Mouse (Mus musculus): ENCODE results near the gene Cacna2d4.
"Not testable (repeated sequence)": the region's sequence is repeated elsewhere in the genome, so short reads cannot be mapped to it uniquely, and the experiment has no call there.

Cacna2d4 gene

GRCm38 (mm10) chr6:119347813-119348212 lies 111.5 kb downstream of the Cacna2d4 start:
- peak in 1 of 2 experiments; percentile 1 for DNase-seq

GRCm38 (mm10) chr6:119348234-119348633 lies 111.9 kb downstream of the Cacna2d4 start:
- DNase-seq, result peak; percentile 35 to 77

- no peak for DNase-seq
These were observed 114.4 kb downstream of the Cacna2d4 start for GRCm38 (mm10) chr6:119350703-119351198.

- no peak for DNase-seq
These were observed 115.3 kb downstream of the Cacna2d4 start for GRCm38 (mm10) chr6:119351656-119352055.

GRCm38 (mm10) chr6:119352501-119352900 lies 116.2 kb downstream of the Cacna2d4 start:
- no peak for DNase-seq

GRCm38 (mm10) chr6:119358020-119358571 lies 121.8 kb downstream of the Cacna2d4 start:
- DNase-seq, result no peak

- DNase-seq, result not testable (repeated sequence)
These were observed 123.9 kb downstream of the Cacna2d4 start for GRCm38 (mm10) chr6:119360250-119360649.

- DNase-seq, result no peak
These were observed 124.8 kb downstream of the Cacna2d4 start for GRCm38 (mm10) chr6:119360925-119361702.

GRCm38 (mm10) chr6:119363593-119363992 lies 127.3 kb downstream of the Cacna2d4 start:
- no peak for DNase-seq

GRCm38 (mm10) chr6:119366800-119367199 lies 130.5 kb downstream of the Cacna2d4 start:
- DNase-seq, result not testable (repeated sequence)

- no peak for DNase-seq
These were observed 131.1 kb downstream of the Cacna2d4 start for GRCm38 (mm10) chr6:119367382-119367781.

GRCm38 (mm10) chr6:119371624-119372023 lies 135.3 kb downstream of the Cacna2d4 start:
- no peak for DNase-seq

GRCm38 (mm10) chr6:119372237-119372636 lies 135.9 kb downstream of the Cacna2d4 start:
- no peak for DNase-seq

- DNase-seq, result no peak
These were observed 136.8 kb downstream of the Cacna2d4 start for GRCm38 (mm10) chr6:119373000-119373705.

- no peak for DNase-seq
These were observed 138.7 kb downstream of the Cacna2d4 start for GRCm38 (mm10) chr6:119375035-119375434.

GRCm38 (mm10) chr6:119377613-119378012 lies 141.3 kb downstream of the Cacna2d4 start:
- no peak for DNase-seq

- no peak for DNase-seq
These were observed 142.3 kb downstream of the Cacna2d4 start for GRCm38 (mm10) chr6:119378631-119379030.

GRCm38 (mm10) chr6:119385668-119386067 lies 149.3 kb downstream of the Cacna2d4 start:
- no peak for DNase-seq

GRCm38 (mm10) chr6:119386421-119386820 lies 150.1 kb downstream of the Cacna2d4 start:
- DNase-seq, result no peak

GRCm38 (mm10) chr6:119386821-119387220 lies 150.5 kb downstream of the Cacna2d4 start:
- no peak for DNase-seq

- DNase-seq, result peak; percentile 17 to 25
These were observed 151.7 kb downstream of the Cacna2d4 start for GRCm38 (mm10) chr6:119387801-119388649.

- peak; percentile 92 to 95 for DNase-seq
These were observed 152.3 kb downstream of the Cacna2d4 start for GRCm38 (mm10) chr6:119388650-119389012.

GRCm38 (mm10) chr6:119389089-119389488 lies 152.8 kb downstream of the Cacna2d4 start:
- DNase-seq, result no peak

Data from spleen, adult 18-20 months (tissue).